Mouse (Mus musculus) E14TG2a.4 (cell line): ENCODE data around the gene Fam189a1.

Source experiments
- CTCF ChIP-seq: conservative IDR thresholded peaks from 2 replicates; pipeline ENCODE4 v1.5.1; 2014; ENCODE audit warnings: low read length
- POU5F1 ChIP-seq: IDR thresholded peaks from 2 replicates; pipeline ENCODE4 v1.6.1; 2014; ENCODE audit warnings: low read length, borderline replicate concordance

- no peak for TF ChIP-seq CTCF
- TF ChIP-seq POU5F1, result no peak
These were observed 427.6 kb downstream of the Fam189a1 start for GRCm38 (mm10) chr7:64728816-64729215.
